Mouse (Mus musculus): ENCODE measurements around the gene Pdzd7. TPM values are rescaled to one million over a fixed set of nuclear protein-coding genes. Genes with fewer than 3 reads are reported as not detected.

Gene Pdzd7
- total RNA-seq, 2 experiments from 2014 or later: 12.4 to 19.5 TPM

DNA sequence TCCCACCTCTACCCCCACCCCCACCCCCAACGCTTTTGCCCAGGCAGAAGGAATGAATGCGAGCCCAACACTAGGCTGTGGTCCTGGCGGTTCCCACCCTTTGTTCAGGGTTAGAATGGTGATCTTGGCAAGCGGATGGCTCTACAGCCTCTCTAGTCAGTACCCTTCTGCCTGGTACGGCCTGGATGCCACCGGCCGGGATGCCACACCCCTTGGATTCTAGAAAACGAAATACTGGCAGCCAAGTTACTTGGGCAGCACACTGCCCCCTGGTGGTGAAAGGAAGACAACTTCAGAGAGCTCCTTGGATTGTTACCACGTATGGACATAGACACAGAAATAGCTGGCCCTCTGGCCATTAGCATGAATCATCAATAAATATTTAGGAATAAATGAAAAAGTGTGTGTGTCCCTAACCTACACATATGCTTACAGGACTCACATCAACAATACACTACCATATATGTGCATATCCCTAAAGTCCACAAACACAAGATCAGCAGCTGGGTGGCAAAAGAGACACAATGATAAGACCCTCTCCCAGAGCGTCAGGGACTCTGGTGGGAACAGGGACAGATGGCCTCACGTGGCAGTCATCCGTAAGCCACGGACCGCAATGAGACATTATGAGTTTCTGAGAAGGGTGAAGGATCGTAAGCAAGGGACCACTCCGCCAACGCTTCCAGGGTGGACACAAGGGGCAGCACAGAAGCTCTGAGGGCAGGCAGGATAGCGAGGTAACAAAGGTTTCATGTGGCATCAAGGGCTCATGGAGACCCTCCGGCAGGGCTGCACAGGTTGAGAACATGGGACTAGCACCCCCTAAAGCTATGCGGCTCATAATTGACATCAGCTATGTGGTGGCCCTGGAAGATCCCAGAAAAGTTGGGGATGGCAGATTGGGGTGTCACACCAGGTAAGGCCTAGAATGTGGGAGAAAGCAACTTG lies 14.5 kb downstream of the Pdzd7 start:
- DNase-seq: peak; percentile 80

DNA sequence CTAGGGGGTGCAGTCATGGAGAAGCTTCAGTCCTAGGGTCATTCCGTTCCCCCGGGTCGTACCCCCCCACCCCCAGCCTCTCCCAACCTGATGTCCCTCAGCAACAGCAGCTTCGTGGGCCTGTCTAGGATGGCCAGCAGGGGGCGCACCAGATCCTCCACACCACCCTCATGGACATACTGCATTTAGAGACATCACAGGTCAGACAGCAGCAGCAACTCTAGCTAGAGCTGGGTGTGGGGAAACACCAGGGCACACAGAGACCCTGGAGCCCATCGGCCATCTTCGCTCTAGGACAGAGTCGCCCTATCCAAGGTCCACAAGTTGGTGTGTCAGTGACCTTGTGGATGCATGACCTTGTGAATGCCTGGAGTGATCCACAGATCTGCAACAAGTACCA lies 15.4 kb downstream of the Pdzd7 start:
- peak; percentile 82 for DNase-seq

DNA sequence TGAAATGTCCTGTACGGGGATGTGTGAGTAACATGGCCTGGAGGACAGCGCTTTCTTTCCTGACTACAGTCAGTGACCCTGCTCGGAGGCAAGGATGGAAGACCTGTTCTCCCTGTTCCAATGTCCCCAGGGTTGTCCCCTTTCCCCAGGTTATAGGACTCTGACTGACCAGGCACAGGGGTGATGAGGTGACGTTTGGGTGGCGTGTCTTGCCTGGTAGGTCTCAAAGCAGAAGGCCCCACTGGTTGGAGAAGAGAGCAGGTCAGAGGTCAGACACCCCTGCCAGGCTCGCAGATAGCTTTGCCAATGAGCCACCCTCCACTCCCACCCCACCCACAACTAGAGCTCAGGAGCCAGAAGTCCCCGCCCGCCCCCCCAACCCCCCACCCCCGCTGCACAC lies 15.9 kb downstream of the Pdzd7 start:
- no peak for DNase-seq

DNA sequence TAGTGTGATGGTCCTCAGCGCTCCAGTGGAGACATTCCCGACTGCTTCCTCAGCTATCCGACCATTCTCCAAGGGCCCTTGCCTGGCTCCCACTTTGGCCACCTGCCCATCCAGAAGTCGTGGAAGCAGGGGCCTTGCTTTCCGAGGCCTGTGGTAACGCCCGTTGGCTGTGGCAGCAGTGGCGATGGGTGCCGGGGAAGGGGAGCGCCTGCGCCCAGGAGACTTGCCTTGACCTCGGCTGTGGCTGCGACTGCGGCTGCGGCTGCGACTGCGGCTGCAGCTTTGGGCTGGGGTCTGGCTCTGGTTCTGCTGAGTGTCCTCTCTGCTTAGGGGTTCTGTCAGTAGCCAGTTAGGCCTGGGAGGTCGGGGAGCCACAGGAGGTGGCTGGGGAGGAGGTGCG lies 16.8 kb downstream of the Pdzd7 start:
- no peak for DNase-seq

DNA sequence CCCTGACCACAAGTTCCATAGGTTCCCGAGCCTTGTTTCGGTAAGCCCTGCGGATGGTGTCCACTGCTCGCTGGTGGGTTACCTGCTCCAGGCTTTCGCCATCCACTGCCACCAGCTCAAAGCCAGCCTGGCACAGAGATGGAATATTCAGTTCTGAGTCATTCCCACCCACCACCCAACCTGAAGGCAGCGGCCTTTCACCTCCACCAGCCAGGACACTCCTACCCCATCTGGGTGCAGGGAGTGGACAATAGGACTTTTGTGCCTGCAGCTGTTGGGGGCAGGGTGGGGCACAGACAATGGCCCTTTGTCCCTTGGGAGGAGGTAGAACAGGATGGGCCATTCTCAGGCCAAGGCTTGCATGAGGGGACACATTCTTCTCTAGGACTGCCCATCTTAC lies 17.7 kb downstream of the Pdzd7 start:
- no peak for DNase-seq

DNA sequence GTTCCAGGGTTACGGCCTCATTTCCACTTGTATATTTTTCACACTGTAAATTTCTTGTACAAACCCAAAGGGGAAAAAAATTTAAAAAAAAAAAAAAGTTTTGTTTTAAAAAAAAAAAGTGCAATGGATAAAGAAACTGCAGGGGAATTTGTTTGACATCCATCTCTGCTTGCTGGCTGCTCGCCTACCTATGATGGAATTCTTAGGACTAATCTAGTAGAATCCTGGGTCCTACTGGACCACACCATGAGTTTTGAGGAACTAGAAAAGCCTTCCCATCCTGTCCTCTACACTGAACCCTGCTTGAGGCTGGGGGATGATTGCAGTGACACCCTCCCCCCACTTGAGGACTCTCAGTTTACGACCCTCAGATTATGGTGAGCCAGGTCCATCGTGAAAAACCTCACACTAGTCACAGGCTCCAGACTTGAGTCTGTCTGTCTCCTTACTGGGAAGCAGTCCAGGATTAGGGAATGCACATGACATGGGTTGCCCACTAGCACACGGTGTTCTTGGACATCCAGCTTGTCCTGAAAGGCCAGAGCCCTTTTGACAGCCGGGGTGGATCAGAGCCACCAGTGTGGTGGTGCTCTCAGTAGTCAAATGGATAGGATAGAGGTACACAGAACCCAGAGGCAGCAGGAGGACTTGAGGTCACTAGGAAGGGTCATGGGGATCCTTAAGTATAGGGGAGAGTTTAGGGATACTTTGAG lies 18.4 kb downstream of the Pdzd7 start:
- DNase-seq: no peak

DNA sequence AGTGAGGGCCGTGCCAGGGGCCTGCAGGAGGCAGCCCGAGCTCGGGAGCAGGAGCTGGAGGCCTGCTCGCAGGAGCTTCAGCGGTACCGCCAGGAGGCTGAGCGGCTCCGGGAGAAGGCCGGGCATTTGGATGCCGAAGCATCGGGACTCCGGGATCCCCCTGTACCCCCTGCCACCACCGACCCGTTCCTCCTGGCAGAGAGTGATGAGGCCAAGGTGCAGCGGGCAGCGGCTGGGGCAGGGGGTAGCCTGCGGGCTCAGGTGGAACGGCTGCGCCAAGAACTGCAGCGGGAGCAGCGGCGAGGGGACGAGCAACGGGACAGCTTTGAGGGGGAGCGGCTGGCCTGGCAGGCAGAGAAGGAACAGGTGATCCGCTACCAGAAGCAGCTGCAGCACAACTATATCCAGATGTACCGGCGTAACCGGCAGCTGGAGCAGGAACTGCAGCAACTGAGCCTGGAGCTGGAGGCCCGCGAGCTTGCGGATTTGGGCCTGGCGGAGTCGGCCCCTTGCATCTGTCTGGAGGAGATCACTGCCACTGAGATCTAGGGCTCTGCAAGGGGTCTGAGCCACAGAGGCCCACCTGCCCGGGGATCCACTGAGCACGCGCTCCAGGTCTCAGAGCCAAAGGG lies 19.5 kb downstream of the Pdzd7 start:
- DNase-seq: no peak

DNA sequence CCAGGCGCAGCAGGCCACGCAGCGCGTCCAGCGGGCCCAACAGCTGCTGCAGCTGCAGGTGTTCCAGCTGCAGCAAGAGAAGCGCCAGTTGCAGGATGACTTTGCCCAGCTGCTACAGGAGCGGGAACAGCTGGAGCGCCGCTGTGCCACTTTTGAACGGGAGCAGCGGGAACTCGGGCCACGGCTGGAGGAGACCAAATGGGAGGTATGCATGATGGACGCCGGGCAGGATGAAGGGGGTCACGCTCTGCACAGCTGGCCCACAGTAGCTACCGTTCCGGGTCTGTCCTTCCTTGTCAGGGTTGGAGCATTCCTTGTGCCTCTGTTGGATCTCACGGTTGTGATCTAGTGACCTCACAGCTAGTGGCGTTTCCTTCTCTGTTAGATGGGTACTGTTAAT lies 20.7 kb downstream of the Pdzd7 start:
- DNase-seq: no peak

DNA sequence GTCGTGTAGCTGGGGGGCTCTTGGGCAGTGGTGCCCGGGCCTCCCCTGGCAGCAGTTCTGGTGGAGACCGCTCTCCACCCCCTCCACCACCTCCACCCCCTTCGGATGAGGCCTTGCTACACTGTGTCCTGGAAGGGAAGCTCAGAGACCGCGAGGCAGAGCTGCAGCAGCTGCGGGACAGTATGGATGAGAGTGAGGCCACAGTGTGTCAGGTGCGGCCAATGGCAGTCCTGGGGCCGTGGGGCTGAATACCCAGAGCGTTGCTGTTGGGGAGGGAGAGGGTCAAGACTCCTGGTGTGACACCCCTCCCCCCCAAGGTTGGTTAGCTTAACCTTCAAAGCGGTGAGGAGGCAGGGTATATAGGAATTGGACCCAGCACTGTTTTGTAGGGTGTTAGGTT lies 21.5 kb downstream of the Pdzd7 start:
- DNase-seq: no peak

DNA sequence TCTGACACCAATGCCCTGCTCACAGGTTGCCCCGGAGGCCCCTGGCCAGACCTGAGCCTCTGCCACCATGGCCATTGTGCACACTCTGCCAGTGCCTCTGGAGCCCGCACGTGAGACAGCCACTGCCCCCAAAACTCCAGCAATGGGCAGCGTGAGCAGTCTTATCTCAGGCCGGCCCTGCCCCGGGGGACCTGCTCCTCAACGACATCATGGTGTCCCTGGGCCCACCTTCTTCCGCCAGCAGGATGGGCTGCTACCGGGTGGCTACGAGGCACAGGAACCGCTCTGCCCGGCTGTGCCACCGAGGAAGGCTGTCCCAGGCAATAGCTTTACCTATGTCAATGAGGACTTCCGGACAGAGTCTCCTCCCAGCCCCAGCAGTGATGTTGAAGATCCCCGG lies 24.2 kb downstream of the Pdzd7 start:
- no peak for DNase-seq

DNA sequence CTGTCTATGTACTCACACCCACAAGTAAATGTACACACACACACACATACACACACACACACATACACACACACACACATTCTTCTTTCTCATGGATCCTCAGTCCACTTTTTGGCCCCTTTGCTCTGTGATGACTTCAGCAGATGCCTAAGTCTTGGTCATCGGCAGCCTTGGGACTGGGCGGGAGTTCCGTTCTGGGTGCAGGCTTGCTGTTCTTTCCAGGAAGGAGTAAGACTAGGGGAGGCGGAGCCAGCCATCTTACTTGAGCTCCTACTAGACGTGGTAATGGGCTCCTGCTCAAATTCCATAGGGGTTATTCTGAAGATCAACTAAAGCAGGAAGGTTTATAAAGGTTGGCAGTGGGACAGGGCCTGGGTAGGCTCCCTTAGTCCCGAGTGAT lies 25.2 kb downstream of the Pdzd7 start:
- peak; percentile 62 for DNase-seq

DNA sequence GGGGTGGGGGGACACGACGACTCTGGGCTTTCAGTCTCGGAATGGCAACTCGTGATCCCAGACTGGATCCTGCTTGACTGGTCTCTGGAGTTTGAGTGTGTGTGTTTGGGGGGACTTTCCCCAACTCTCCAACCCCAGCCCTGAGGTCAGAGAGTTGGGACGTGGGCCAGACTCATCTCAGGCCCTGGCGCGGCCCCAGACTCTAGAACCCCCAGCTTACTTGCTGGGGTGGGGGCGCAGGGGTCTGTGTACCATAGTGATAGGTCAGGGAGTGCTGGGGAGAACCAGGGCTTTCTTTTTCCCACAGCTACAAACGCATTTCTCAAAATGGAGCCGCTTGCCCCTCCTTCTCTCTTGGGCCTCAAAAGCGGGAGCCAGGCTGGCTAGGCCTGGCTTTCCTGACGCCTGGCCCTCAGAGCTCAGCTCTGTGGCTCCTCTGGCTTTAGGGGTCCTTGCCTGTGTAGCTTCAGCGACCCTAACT lies 27.1 kb downstream of the Pdzd7 start:
- DNase-seq: peak; percentile 54

DNA sequence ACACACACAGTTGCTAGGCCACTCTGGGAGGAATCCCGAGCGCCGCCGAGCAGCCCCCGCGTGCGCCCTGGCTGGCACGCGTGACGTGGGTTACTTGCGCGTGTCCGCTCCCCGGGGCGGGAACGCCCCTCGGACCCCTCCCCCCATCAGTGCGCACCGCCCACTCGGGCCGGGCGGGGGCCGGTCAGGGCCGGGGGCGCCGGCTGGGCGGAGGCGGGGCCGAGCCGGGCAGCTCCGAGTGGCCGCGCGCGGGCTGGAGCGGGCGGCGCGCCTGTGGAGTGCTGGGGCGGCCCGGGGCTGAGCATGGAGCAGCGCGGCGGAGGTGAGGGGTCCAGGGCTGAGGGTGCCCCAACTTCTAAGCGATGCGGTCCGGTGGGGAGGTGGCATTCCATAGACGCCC lies 27.6 kb downstream of the Pdzd7 start:
- peak; percentile 92 for DNase-seq

DNA sequence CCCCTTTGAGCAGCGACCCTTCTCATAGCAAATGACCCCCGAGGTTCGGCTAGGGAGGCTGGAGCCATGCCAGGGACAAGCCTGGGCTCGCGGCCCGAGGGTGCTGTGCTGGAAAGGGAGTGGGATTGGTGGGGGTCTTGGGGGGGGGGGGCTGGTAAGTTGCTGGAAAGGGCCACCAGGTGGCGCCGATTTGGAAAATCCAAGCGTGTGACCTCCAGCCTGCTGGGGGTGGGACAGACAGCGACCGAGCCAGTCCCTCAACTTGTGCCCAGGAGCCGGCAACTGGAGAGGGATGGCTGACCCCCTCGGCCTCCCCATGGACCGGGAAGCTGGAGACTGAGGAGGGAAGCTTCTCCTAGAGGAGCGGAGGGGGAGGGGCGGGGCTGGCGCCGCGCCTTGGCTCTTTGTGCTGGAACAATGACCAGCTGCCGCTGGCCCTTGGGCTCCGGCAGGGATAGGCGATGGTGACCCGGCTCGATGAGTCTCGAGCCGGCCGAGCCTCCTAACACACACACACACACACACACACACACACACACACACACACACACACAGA lies 28.2 kb downstream of the Pdzd7 start:
- DNase-seq: peak; percentile 94

DNA sequence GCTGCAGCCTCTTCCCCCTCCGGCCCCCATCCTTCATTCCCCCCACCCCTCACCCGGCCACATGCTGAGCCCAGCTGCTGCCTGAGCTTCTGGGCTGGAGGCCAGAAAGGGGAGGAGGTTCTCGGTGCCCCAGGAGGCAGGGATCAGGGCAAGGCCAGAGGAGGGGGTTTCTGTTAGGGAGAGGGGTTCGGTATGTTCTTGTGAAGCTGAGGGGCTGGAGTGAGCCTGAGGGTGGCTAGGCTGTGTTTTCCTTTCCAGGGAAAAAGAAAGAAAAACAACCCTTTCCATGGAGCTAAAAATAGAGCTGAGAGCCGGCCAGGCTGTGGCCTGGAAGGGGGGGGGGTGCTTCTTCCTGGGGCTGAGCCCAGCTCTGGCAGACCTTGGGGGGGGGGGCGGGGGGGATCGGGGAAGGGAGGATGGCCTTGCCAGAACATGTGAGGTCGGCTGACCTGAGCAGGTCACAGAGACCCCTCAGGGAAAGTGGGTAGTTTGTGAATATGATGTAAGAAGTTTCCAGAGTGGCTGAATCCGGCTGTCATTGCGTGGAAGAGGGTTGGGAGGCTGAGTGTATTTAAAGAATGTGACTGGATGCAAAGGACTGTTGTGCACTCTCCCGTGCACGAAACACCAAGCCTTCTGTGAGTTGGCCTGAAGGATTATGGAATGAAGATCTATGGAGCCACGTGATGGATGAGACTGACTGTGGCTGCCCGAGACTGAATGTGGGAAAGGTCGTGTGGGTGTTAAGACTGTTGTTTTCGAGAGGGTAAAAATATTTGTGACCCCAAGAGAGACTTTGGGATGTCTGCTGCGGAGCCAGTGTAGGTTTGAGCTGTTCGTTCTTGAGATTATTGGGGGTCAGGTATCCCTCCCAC lies 28.9 kb downstream of the Pdzd7 start:
- peak; percentile 88 for DNase-seq

DNA sequence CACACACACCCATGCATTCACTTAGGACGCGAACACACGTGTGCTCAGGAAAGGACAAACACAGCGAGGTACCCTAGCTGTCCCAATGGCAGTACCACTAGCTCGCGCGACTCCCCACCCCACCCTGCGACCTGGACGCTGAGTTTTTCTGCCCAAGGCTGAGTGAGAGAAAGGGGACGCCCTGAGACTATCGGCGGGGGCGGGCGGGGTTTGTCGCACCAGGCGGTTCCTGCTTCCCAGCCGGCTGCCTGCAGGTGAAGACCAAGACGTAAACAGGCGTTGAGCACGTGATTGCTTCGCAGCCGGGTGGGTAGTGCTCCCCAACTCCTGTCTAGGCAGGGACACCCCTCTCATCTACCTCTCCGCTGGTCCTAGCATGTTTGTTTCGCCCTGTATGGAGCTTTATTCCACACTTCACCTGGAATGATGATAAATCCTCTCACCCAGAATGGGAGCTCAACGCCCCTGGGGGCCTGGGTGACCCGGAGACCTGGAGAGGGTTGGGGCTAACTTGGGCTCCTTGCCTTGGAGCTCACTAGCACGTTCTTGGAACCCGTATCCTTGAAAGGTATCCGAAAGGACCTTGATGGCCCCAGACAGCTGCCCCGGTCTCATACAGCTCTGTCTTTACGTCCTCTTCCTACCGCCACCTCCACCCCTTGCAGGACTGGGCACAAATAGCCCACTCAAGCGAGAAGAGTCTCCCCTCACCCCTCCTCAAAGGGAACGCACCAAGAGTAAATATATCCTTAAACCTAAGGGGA lies 29.8 kb downstream of the Pdzd7 start:
- DNase-seq: peak; percentile 65

DNA sequence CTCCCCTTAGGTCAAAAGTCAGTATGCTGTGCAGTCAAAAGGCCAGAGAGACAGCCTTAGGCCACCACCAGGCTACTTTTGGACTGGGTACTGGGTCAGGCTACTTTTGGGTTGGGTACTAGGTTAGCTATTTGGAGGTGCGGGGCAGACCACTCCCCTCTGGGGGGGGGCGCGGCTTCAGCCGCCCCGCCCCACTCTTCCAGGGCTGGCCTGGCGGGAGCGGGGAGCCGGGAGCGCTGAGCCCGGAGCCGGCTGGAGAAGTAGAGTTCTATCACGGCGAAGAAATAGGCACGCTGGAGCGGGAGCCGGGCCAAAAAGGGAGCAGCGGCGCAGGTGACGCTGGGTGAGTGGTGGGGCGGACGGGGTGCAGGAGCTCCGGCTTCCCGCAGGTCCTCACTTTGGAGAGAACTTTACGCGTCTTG lies 30.5 kb downstream of the Pdzd7 start:
- DNase-seq: peak; percentile 76

DNA sequence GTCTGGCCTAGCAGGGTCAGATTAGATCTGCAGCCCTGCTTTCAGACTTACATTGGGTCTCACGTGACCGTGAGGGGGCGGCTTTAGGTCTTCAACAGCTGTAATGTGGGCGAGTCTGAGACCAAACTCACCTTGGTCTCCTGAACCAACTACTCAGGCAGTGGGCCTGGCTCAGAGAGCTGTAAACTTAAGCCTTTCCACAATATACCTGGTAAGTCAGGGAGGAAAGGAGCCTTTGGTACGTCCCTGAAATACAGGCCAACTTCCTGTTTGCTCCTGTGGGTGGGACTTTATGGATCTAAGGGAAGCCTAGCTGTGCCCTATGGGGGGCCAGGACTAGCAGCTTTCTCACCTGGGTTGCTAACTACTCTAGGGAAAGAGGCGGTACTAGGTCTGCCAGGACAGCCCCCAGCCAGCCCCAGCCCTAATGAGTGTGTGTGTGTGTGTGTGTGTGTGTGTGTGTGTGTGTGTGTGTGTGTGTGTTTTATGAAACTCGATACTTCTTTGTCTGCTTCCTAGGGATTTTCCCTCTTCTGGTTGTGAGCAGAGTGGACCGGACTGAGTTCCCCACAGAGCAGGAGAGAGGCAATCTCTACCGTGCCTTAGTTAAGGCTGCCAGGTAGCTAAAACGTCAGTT lies 31.1 kb downstream of the Pdzd7 start, which contains the start of gene Lzts2:
TSS of gene Lzts2 (plus strand) at position 80 of the 637 bp plus-strand sequence.
- DNase-seq: no peak

DNA sequence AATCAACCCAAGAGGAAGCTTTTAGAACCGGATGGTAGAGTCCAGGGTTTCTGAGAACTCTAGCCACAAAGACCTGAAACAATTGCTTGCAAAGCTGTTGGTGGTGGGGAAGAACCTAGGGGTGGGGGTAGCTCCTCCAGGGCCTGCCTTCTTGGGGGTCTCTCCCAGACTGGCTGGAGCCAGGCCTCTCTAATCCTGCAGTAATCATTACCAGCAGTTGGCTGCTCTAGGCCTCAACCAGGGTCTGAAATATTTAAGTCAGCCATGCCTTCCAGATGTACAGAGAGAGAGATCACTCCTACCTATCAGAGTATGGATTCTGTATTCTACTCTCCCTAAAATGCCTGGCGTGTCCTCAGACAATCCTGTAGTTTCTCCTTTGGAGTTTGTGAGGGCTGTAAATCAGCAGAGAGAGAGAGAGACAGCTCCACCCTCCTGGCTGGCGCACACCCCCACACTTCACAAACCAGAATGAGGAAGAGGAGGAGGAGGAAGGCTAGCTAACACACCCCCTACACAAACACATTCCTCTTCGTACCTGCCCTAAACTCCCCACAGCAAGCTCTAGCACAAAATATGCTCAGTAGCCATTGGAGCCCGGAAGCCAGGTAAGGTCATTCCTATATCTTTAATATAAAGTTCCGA lies 31.8 kb downstream of the Pdzd7 start:
- DNase-seq: no peak

DNA sequence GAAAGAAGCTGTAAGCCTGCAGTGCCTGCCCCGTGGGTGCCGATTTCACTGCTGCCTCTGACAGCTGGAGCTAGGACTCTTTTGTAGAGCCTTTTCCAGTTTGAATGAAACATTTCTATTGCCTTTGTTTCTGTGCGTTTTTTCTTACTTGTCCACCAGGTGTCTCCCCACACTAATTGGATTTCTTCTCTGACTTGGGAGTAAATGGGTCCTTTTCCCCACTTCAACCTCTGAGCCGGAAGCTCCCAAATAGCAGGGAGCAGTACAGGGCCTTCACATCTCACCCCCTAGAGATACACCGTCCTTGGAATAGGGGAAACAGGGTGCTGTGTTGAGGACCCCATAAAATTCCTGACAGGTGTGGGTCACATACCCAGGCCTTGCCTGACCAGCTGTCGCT lies 32.9 kb downstream of the Pdzd7 start:
- DNase-seq: no peak
